Mouse (Mus musculus) kidney, postnatal 0 days (tissue): ENCODE measurements around the gene Rere. TPM values are rescaled to one million over a fixed set of nuclear protein-coding genes. Genes with fewer than 3 reads are reported as not detected.

ENCODE experiments used
- ATAC-seq: fragments of 200-750 bp; cut with Nextera tagmentation; replicated peaks from 2 replicates; pipeline ENCODE4 v1.8.0; 2017; ENCODE audit warnings: low read depth, moderate number of reproducible peaks, moderate TSS enrichment, moderate library complexity; ENCODE audit not compliant: low FRiP score
- DNase-seq: peaks from one replicate; pipeline ENCODE4 v3.0.0-alpha.2; 2016; ENCODE audit warnings: low spot score
- H3K27ac ChIP-seq: fragments of 300-500 bp; sonication (generic); 2 replicates; pipeline ENCODE4 v1.5.1; 2014; ENCODE audit warnings: mild to moderate bottlenecking
- H3K27me3 ChIP-seq: fragments of 300-500 bp; sonication (generic); 2 replicates; pipeline ENCODE4 v1.6.1; 2014; ENCODE audit warnings: low read length, mixed read lengths; ENCODE audit not compliant: insufficient read depth
- H3K36me3 ChIP-seq: fragments of 300-500 bp; sonication (generic); 2 replicates; pipeline ENCODE4 v1.6.1; 2014; ENCODE audit warnings: low read length, mixed read lengths; ENCODE audit not compliant: insufficient read depth
- H3K4me1 ChIP-seq: fragments of 300-500 bp; sonication (generic); replicated peaks from 2 replicates; pipeline ENCODE4 v1.6.1; 2014; ENCODE audit warnings: antibody characterized with exemption, low read length, mixed read lengths; ENCODE audit not compliant: insufficient read depth
- H3K4me2 ChIP-seq: fragments of 300-500 bp; sonication (generic); 2 replicates; pipeline ENCODE4 v1.6.1; 2014; ENCODE audit warnings: mild to moderate bottlenecking, low read length, moderate library complexity, mixed read lengths
- H3K4me3 ChIP-seq: fragments of 300-500 bp; sonication (generic); replicated peaks from 2 replicates; pipeline ENCODE4 v1.5.1; 2014; ENCODE audit warnings: low read depth, low read length
- H3K9ac ChIP-seq: fragments of 300-500 bp; sonication (generic); 2 replicates; pipeline ENCODE4 v1.6.1; 2014; ENCODE audit warnings: low read depth, low read length
- H3K9me3 ChIP-seq: fragments of 300-500 bp; sonication (generic); replicated peaks from 2 replicates; pipeline ENCODE4 v1.6.1; 2016; ENCODE audit warnings: low read length, inconsistent platforms, mixed read lengths
- CTCF ChIP-seq: IDR thresholded peaks from 2 replicates; pipeline ENCODE4 v1.5.1; 2016; ENCODE audit warnings: antibody characterized with exemption, low read depth, mild to moderate bottlenecking, moderate library complexity
- WGBS: fragments of 180-500 bp; shearing (Covaris S2); extraction: QIAGEN DNeasy Blood & Tissue Kit; methylation state at CpG from one replicate; pipeline ENCODE4 v1.1.7; 2014; 5-methylcytosine and 5-hydroxymethylcytosine counted together
- polyA plus RNA-seq: library from polyadenylated mRNA; unstranded; fragments of >200 nt; fragmentation: Nextera tagmentation; extraction: Ambion mirVana; gene quantifications from 2 replicates; pipeline ENCODE4 v1.2.1, GENCODE M21; 2015

Gene Rere
- polyA plus RNA-seq, 1 experiment from 2014 or later: 29.8 TPM

DNA sequence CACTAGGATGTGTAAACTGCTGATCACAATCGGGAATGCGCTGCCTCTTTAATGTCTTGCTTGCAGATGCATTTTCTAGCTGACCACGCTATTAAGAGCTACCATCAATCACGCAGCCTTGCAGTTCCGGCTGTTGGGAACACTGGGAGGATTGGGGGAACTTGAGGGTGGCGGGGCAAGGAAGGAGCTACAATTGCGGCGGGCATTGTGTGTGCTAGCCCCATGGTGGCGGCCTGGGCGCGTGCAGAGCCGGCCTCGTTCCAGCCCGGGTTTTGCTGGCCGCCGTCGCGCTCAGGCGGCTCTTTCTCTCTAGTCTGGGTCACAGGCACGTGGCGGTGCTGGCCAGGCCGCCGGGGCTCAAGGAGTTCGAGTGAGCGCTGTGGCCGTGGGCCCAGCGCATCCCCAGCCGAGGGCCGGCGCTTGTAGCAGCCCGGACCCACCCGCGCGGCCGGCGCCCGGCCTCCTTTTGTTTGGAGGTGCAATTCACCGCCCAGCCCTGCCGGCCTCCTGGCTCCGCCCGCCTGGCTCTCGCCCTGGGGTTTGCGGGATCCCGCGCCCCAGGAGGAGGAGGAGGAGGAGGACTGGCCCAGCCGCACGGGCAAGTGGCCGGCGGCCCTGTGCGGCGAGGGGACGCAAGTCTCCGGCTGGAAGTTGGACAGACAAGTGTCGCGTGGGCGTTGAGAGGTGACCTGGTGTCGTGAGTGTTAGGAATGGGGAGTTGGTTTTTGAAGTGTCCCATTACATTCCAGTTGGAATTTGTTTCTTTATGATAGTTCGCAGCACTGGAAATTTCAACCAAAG lies 90.3 kb downstream of the Rere start:
- WGBS: under 1% methylated on average over 58 of the region's 58 CpGs
- Histone ChIP-seq H3K27ac (peak overlapping the region; percentile 91), H3K4me3 (peak overlapping the region; percentile 47), H3K9me3 (no peaks in the 10 kb centered on the region), H3K27me3 (no peaks in the 10 kb centered on the region), H3K36me3 (no peaks in the 10 kb centered on the region), H3K4me2 (peak overlapping the region; percentile 95), H3K4me1 (peaks cover 36% of the 10 kb centered on the region), H3K9ac (peak overlapping the region; percentile 74)
- ATAC-seq (peak; percentile 85), DNase-seq (peak; percentile 93)
- 0 out of 2 replicates have a peak, but pooled peaks have one; percentile 8 for TF ChIP-seq CTCF

GRCm38 (mm10) chr4:150372631-150373041 lies 91.2 kb downstream of the Rere start:
- WGBS: 9% methylated on average over 3 of the region's 3 CpGs

GRCm38 (mm10) chr4:150373111-150374109 lies 92.0 kb downstream of the Rere start:
- no peaks in the 10 kb centered on the region for H3K36me3 ChIP-seq
- ATAC-seq: no peak

More at GRCm38 (mm10) chr4:150372631-150373041, 91.2 kb downstream of the Rere start:
- peak overlapping the region; percentile 47 for H3K4me3 ChIP-seq
- DNase-seq: no peak
- no peak overlapping the region for H3K9ac ChIP-seq
- no peaks in the 10 kb centered on the region for H3K27me3 ChIP-seq
- H3K4me2 ChIP-seq: peak overlapping the region; percentile 95
- H3K36me3 ChIP-seq: no peaks in the 10 kb centered on the region
- H3K9me3 ChIP-seq: no peaks in the 10 kb centered on the region
- no peak for ATAC-seq
- no peak for TF ChIP-seq CTCF
- peaks cover 36% of the 10 kb centered on the region for H3K4me1 ChIP-seq
- H3K27ac ChIP-seq: peak overlapping the region; percentile 91

GRCm38 (mm10) chr4:150374651-150375447 lies 93.4 kb downstream of the Rere start:
- no peak overlapping the region for H3K4me3 ChIP-seq
- 20% methylated on average over 9 of the region's 9 CpGs for WGBS
- H3K36me3 ChIP-seq: no peaks in the 10 kb centered on the region
- no peaks in the 10 kb centered on the region for H3K9me3 ChIP-seq
- 0 out of 2 replicates have a peak overlapping the region, but pooled peaks have one; percentile 6 for H3K9ac ChIP-seq
- DNase-seq (peak; percentile 54), ATAC-seq (0 out of 2 replicates have a peak, but pooled peaks have one; percentile 10)
- H3K27ac ChIP-seq: no peak overlapping the region
- H3K4me2 ChIP-seq: peak overlapping the region; percentile 19
- H3K4me1 ChIP-seq: peaks cover 39% of the 10 kb centered on the region
- no peaks in the 10 kb centered on the region for H3K27me3 ChIP-seq
- no peak; the same call in 1 of the 2 replicates for TF ChIP-seq CTCF

More at GRCm38 (mm10) chr4:150373111-150374109, 92.0 kb downstream of the Rere start:
- Histone ChIP-seq H3K9me3 (no peaks in the 10 kb centered on the region), H3K4me3 (peak overlapping the region; percentile 47), H3K27me3 (no peaks in the 10 kb centered on the region), H3K9ac (no peak overlapping the region), H3K4me2 (peak overlapping the region; percentile 95), H3K27ac (peak overlapping the region; percentile 91), H3K4me1 (peaks cover 36% of the 10 kb centered on the region)
- no peak for TF ChIP-seq CTCF
- 8% methylated on average over 15 of the region's 15 CpGs for WGBS
- peak; percentile 67 for DNase-seq

DNA sequence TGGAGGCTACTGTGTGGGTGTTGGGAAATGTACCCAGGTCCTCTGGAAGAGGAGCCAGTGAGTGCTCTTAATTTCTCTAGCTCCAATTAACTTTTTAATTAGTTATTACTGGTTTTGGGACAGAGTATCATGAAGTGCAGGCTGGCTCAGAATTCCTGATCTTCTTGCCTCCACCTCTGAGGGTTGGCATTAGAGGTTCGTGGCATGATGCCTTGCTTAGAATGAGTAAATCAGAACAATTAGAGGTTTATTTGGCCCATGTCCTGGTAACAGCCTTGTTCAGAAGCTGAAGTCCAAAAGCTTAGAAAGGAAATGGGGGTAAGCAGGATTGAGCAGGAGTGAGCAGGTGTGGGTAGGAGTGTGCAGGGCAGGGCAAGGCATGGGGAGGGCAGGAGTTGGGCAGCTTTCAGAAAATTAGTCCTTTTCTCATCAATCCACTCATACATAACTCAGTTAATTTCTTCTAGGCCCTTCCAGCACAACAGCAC lies 94.0 kb downstream of the Rere start:
- no peak overlapping the region for H3K9ac ChIP-seq
- no peaks in the 10 kb centered on the region for H3K9me3 ChIP-seq
- no peaks in the 10 kb centered on the region for H3K27me3 ChIP-seq
- DNase-seq (no peak), ATAC-seq (no peak)
- H3K4me1 ChIP-seq: peaks cover 41% of the 10 kb centered on the region
- H3K4me2 ChIP-seq: peak overlapping the region; percentile 19; the same call in 1 of the 2 replicates
- no peak for TF ChIP-seq CTCF
- no peaks in the 10 kb centered on the region for H3K36me3 ChIP-seq
- 0 out of 2 replicates have a peak overlapping the region, but pooled peaks have one; percentile 15 for H3K27ac ChIP-seq
- whole genome bisulfite sequencing: 66% methylated on average over 1 of the region's 1 CpGs
- H3K4me3 ChIP-seq: no peak overlapping the region
